Mouse (Mus musculus): ENCODE results near the gene Mrps33. TPM values are rescaled to one million over a fixed set of nuclear protein-coding genes. Genes with fewer than 3 reads are reported as not detected.

Gene Mrps33
- polyA plus RNA-seq, 1 experiment: 81.6 TPM

DNA sequence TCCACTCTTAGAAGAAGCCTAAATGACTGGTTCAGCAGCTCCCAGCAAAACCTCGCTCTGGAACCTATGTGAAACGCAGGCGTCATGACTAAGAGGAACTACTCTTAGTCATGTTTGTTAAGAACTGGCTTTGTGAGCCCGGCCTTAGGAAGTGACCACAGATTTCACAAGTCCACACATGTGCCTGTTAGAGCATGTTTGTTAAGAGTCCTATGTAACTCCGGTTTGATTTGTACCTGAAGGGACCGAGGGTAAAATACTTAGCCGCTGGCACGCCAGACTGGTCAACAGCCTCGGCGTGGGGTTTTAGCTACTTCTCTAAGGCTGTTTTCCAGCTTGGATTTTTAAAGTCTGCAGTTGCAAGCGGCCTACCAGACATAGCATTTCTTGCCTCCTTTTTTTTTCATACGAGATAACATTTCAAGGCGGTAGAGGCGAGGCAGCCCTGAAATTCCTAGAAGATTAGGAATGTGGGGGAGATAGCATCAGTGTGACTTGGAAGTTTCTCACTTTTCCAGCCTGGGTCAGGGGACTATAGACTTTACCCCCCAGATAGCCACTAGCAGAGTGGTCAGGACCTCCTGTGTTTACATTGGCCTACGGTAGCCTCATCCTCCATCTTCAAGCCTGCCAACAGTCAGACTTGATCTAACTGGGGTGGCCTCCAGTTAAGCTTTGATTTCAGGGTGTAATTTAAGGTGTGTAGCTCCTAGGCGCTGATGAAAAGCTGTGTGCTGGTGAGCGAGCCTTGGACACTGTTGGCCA is 28.8 kb downstream of the Mrps33 start:
- DNase-seq (ENCODE audit: low read depth, low spot score): no peak
- WGBS: 77% methylated on average over 17 of the region's 17 CpGs

GRCm38 (mm10) chr6:39780857-39781666 is 29.7 kb downstream of the Mrps33 start:
- WGBS: 8% methylated on average over 18 of the region's 18 CpGs
- no peak for DNase-seq (ENCODE audit: low read depth, low spot score)

GRCm38 (mm10) chr6:39778506-39778905 is 32.3 kb downstream of the Mrps33 start:
- no peak for DNase-seq (ENCODE audit: low read depth, low spot score)
- WGBS: 21% methylated on average over 1 of the region's 1 CpGs

- WGBS: 88% methylated on average over 6 of the region's 6 CpGs
- DNase-seq (ENCODE audit: low read depth, low spot score): no peak
Measured at GRCm38 (mm10) chr6:39776275-39776674, 34.5 kb downstream of the Mrps33 start.

- 41% methylated on average over 9 of the region's 9 CpGs for WGBS
- DNase-seq (ENCODE audit: low read depth, low spot score): no peak
Measured at GRCm38 (mm10) chr6:39775029-39775428, 35.8 kb downstream of the Mrps33 start.

DNA sequence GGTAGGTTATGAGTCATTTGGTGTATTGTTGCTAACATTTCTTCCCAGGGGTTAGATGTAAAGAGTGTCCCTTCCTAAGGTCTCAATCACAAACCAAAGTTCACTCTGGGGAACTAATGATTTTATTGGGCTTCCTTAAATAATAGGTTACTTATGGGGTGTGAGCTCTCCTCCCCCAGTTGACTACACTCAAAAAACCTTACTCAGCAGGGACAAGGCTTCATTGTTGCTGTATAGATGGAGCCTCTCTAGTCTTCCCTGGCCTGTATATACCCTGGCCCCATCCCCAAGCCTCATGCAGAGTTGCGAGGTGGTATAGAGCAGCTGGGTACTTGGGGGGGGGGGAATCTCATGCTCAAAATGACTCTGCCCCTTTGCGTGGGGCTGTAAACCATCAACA is 53.6 kb downstream of the Mrps33 start:
- 84% methylated on average over 2 of the region's 2 CpGs for WGBS
- no peak for DNase-seq (ENCODE audit: low read depth, low spot score)

Other genes with a start within 250 kb of the Mrps33 start
- gene Adck2, start 237.1 kb downstream of the Mrps33 start, polyA plus RNA-seq (2012; rRNA removed): 11.5 and 12.8 TPM in 2 replicates
- 2.6 and 3.6 TPM in 2 replicates for gene Gm42420, start 225.2 kb downstream of the Mrps33 start, polyA plus RNA-seq (2012; rRNA removed)
- gene Ndufb2, start 218.4 kb downstream of the Mrps33 start, polyA plus RNA-seq (2012; rRNA removed): 301 and 321 TPM in 2 replicates
- gene Braf, start 85.5 kb downstream of the Mrps33 start, polyA plus RNA-seq (2012; rRNA removed): 2.0 and 4.2 TPM in 2 replicates
- gene Tmem178b, start 62.3 kb upstream of the Mrps33 start, polyA plus RNA-seq (2012; rRNA removed): 0.33 and 0.52 TPM in 2 replicates